ENCODE assay signal across 10 mouse cellular contexts in genomic region chr11:117088271-117088991, GRCm38 (mm10). TPM values are rescaled to one million over a fixed set of nuclear protein-coding genes. Genes with fewer than 3 reads are reported as not detected.
DNase-seq lines count a peak whose midpoint lies in the region; ATAC-seq and TF ChIP-seq lines count a peak whose summit lies in the region.
"Had no signal": no experiment of that assay in that cellular context is flagged by ENCODE, and none has a peak within 500 bp of the region (broad histone marks: within the 10 kb centered on the region; RNA-seq: fewer than 3 reads in every experiment).

No protein-coding gene starts in this region.

- H3K9me3 ChIP-seq in embryonic facial prominence, embryonic 13.5 days: no peaks in the 10 kb centered on the region
- H3K9me3 ChIP-seq in forebrain, embryonic 14.5 days (replicated peaks; ENCODE audit: control insufficient read depth, low read length): no peaks in the 10 kb centered on the region
- H3K9me3 ChIP-seq in hindbrain, embryonic 13.5 days: no peaks in the 10 kb centered on the region

- H3K36me3 ChIP-seq in heart, adult 2 months (ENCODE audit: control insufficient read depth, insufficient read depth, low read length): peaks cover 3% of the 10 kb centered on the region
- H3K36me3 ChIP-seq in embryonic facial prominence, embryonic 13.5 days: 0 out of 2 replicates have a peak, but pooled peaks cover 5% of the 10 kb centered on the region
- H3K36me3 ChIP-seq in forebrain, embryonic 14.5 days (ENCODE audit: control insufficient read depth, insufficient read depth, low read length): 0 out of 2 replicates have a peak, but pooled peaks cover 2% of the 10 kb centered on the region
- H3K36me3 ChIP-seq in hindbrain, embryonic 13.5 days: 0 out of 2 replicates have a peak, but pooled peaks cover 1% of the 10 kb centered on the region

- no peaks in the 10 kb centered on the region for H3K79me2 ChIP-seq in heart, adult 2 months (replicated peaks; ENCODE audit: control insufficient read depth, insufficient read depth, low read length)

- intact Hi-C loops in heart, adult 2 months (cut with DNase I): no loop called here

- no peak for TF ChIP-seq CTCF in heart, adult 2 months (IDR thresholded peaks at IDR 0.05)
- TF ChIP-seq CTCF in lung, adult 2 months (IDR thresholded peaks at IDR 0.05; ENCODE audit: insufficient read depth, low read length): no peak

- H3K27ac ChIP-seq in heart, adult 2 months: peak overlapping the region; percentile 68
- H3K27ac ChIP-seq in embryonic facial prominence, embryonic 13.5 days: peak overlapping the region; percentile 33; the same call in 1 of the 2 replicates
- no peak overlapping the region for H3K27ac ChIP-seq in forebrain, embryonic 14.5 days (ENCODE audit: low read depth, low read length)
- H3K27ac ChIP-seq in hindbrain, embryonic 13.5 days: no peak overlapping the region

- WGBS in heart, adult 2 months: 50% methylated on average over 13 of the region's 13 CpGs
- WGBS in lung, adult 2 months: 48% methylated on average over 13 of the region's 13 CpGs
- 67% methylated on average over 13 of the region's 13 CpGs for WGBS in embryonic facial prominence, embryonic 13.5 days
- WGBS in forebrain, embryonic 14.5 days: 76% methylated on average over 13 of the region's 13 CpGs
- 78% methylated on average over 13 of the region's 13 CpGs for WGBS in hindbrain, embryonic 13.5 days

- H3K4me3 ChIP-seq in heart, adult 2 months: no peak overlapping the region
- H3K4me3 ChIP-seq in lung, adult 2 months (replicated peaks; ENCODE audit: extremely low read depth, low read depth, low read length): no peak overlapping the region
- no peak overlapping the region for H3K4me3 ChIP-seq in embryonic facial prominence, embryonic 13.5 days
- no peak overlapping the region for H3K4me3 ChIP-seq in forebrain, embryonic 14.5 days (ENCODE audit: low read depth, low read length)
- H3K4me3 ChIP-seq in hindbrain, embryonic 13.5 days: no peak overlapping the region

- DNase-seq in heart, adult 2 months: peak in 1 of 2 experiments; percentile 39
- DNase-seq in heart, postnatal 4 days: no peak
- DNase-seq in lung, postnatal 10 days: peak; percentile 65
- no peak for DNase-seq in lung, adult 2 months
- peak; percentile 88 for DNase-seq in skeletal muscle tissue, adult 2 months (ENCODE audit: low read depth, low spot score)
- DNase-seq in forebrain, embryonic 14.5 days (ENCODE audit: low spot score): no peak
- DNase-seq: spleen, adult 18-20 months had no signal

- H3K4me2 ChIP-seq in embryonic facial prominence, embryonic 13.5 days: no peak overlapping the region
- H3K4me2 ChIP-seq in forebrain, embryonic 14.5 days (ENCODE audit: low read length): no peak overlapping the region
- no peak overlapping the region for H3K4me2 ChIP-seq in hindbrain, embryonic 13.5 days

- H3K27me3 ChIP-seq in heart, adult 2 months (ENCODE audit: control insufficient read depth, insufficient read depth, low read length): no peaks in the 10 kb centered on the region
- no peaks in the 10 kb centered on the region for H3K27me3 ChIP-seq in embryonic facial prominence, embryonic 13.5 days
- no peaks in the 10 kb centered on the region for H3K27me3 ChIP-seq in forebrain, embryonic 14.5 days (replicated peaks; ENCODE audit: control insufficient read depth, insufficient read depth, low read length)
- H3K27me3 ChIP-seq in hindbrain, embryonic 13.5 days: 0 out of 2 replicates have a peak, but pooled peaks cover 3% of the 10 kb centered on the region

- no peak for TF ChIP-seq EP300 in heart, adult 2 months (IDR thresholded peaks at IDR 0.05; ENCODE audit: insufficient read depth, low read depth, low read length)

- 0 out of 2 replicates have a peak, but pooled peaks have one; percentile 16 for TF ChIP-seq POLR2A in heart, adult 2 months (IDR thresholded peaks at IDR 0.05; ENCODE audit: insufficient read depth, low read depth, low read length)
- TF ChIP-seq POLR2A in lung, adult 2 months (IDR thresholded peaks at IDR 0.05; ENCODE audit: borderline replicate concordance, extremely low read depth, low read depth, low read length): no peak

- no peak for ATAC-seq in embryonic facial prominence, embryonic 13.5 days (ENCODE audit: insufficient number of reproducible peaks, insufficient read depth, low FRiP score, low TSS enrichment, low read depth)
- no peak for ATAC-seq in forebrain, embryonic 14.5 days
- no peak for ATAC-seq in hindbrain, embryonic 13.5 days (ENCODE audit: low FRiP score)
- ATAC-seq: inflammation-experienced regulatory T-cells, adult 6 months had no signal

- peaks cover 39% of the 10 kb centered on the region for H3K4me1 ChIP-seq in heart, adult 2 months (ENCODE audit: control insufficient read depth, insufficient read depth, low read length)
- H3K4me1 ChIP-seq in lung, adult 2 months (ENCODE audit: control insufficient read depth, insufficient read depth, low read length): peaks cover 17% of the 10 kb centered on the region
- peaks cover 25% of the 10 kb centered on the region for H3K4me1 ChIP-seq in embryonic facial prominence, embryonic 13.5 days
- H3K4me1 ChIP-seq in forebrain, embryonic 14.5 days (ENCODE audit: control insufficient read depth, insufficient read depth, low read length): no peaks in the 10 kb centered on the region
- peaks cover 20% of the 10 kb centered on the region for H3K4me1 ChIP-seq in hindbrain, embryonic 13.5 days (replicated peaks)

- H3K9ac ChIP-seq in heart, adult 2 months (ENCODE audit: low read depth, low read length): no peak overlapping the region
- H3K9ac ChIP-seq in embryonic facial prominence, embryonic 13.5 days: no peak overlapping the region
- no peak overlapping the region for H3K9ac ChIP-seq in forebrain, embryonic 14.5 days (ENCODE audit: low read length)
- H3K9ac ChIP-seq in hindbrain, embryonic 13.5 days: no peak overlapping the region

RNA-seq across cellular contexts. Expression of gene Sec14l1, which starts 26.5 kb away (rescaled TPM):
- total RNA-seq in heart, adult 2 months (2021): 10 to 100 TPM; 65.4 to 89.5 TPM
- 71.5 and 83.9 TPM in 2 replicates for polyA plus RNA-seq in heart, adult 2 months (2012; rRNA removed)
- total RNA-seq in heart, postnatal 4 days (2021): 10 to 100 TPM; 78.4 to 81.7 TPM
- polyA plus RNA-seq in lung, adult 2 months (2012; rRNA removed): 123 and 133 TPM in 2 replicates
- 44.3 and 47.3 TPM in 2 replicates for polyA plus RNA-seq in embryonic facial prominence, embryonic 13.5 days (2015; fragmentation: Nextera tagmentation; extraction: Ambion mirVana)
- 43.6 and 56.3 TPM in 2 replicates for polyA plus RNA-seq in forebrain, embryonic 14.5 days (2014; fragmentation: Nextera tagmentation; extraction: Ambion mirVana)
- 63.3 and 65.9 TPM in 2 replicates for polyA plus RNA-seq in hindbrain, embryonic 13.5 days (2015; fragmentation: Nextera tagmentation; extraction: Ambion mirVana)

Comparison
In these comparisons a context has a peak if more than half of its experiments do, and no peak if none do; other contexts are left out.
1. DNase-seq: peak in lung, postnatal 10 days (single experiment) and skeletal muscle tissue, adult 2 months (single experiment); none in heart, postnatal 4 days (single experiment), lung, adult 2 months (single experiment) and forebrain, embryonic 14.5 days (single experiment).
2. H3K27ac ChIP-seq: peak in heart, adult 2 months (single experiment) and embryonic facial prominence, embryonic 13.5 days (single experiment); none in forebrain, embryonic 14.5 days (single experiment) and hindbrain, embryonic 13.5 days (single experiment).